Mouse (Mus musculus) lung, adult 10 weeks (tissue): ENCODE results near the gene Gm21738. TPM values are rescaled to one million over a fixed set of nuclear protein-coding genes. Genes with fewer than 3 reads are reported as not detected.

Experiments
- polyA plus RNA-seq: library from polyadenylated mRNA; stranded (reverse); fragments of 350-450 nt; fragmentation: Illumina TruSeq; extraction: RNeasy Lipid Tissue Mini Kit (QIAGEN cat#74804); gene quantifications from one replicate; pipeline ENCODE4 v1.2.3, GENCODE M21; 2014; ENCODE audit warnings: low read depth, low replicate concordance; ENCODE audit not compliant: insufficient read depth

Gene Gm21738
- not detected for polyA plus RNA-seq

GRCm38 (mm10) chr14:19418830-19419229, at the start of gene Gm21738:
Gm21738 (minus strand) TSS chr14:19418930.

Other genes with a start within 250 kb of the Gm21738 start
- gene Gm2244, start 131.0 kb upstream of the Gm21738 start, polyA plus RNA-seq = not detected
- 0.43 TPM for gene Gm2237, start 166.2 kb upstream of the Gm21738 start, polyA plus RNA-seq
- gene Gm5458, start 183.7 kb upstream of the Gm21738 start, polyA plus RNA-seq = not detected